8 mouse cellular contexts compared by ENCODE assay signal in the genomic region with DNA sequence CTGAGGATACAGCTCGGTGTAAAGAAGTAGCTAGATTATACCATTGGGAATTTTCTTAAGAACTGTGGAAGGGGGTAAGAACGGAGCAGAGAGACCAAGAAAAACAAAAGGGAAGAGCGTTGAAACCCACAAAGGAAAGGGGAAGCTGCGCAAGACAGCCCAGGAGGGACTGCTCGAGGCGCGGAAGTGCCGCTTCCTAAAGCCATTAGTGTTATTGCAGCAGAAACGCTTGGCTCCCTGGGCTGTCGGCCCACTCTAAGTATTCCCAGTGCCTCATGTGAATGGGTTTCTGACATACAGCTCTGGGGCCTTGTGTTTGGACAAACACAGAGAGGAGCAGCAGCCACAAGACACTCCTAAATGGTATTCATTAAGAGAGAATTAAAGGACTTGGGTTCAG.
DNase-seq lines count a peak whose midpoint lies in the region; ATAC-seq lines count a peak whose summit lies in the region.

No protein-coding gene starts in this region.

- H3K36me3 ChIP-seq in hindbrain, embryonic 14.5 days (replicated peaks; ENCODE audit: control insufficient read depth, insufficient read depth): no peaks in the 10 kb centered on the region
- no peaks in the 10 kb centered on the region for H3K36me3 ChIP-seq in hindbrain, embryonic 16.5 days (ENCODE audit: control insufficient read depth, insufficient read depth, low read length)
- H3K36me3 ChIP-seq in macrophage (ENCODE audit: inconsistent target): no peaks in the 10 kb centered on the region

- no peak for ATAC-seq in hindbrain, embryonic 14.5 days (ENCODE audit: low FRiP score)
- no peak for ATAC-seq in hindbrain, embryonic 16.5 days

- H3K27me3 ChIP-seq in hindbrain, embryonic 14.5 days (ENCODE audit: control insufficient read depth, insufficient read depth, low read length): no peaks in the 10 kb centered on the region
- no peaks in the 10 kb centered on the region for H3K27me3 ChIP-seq in hindbrain, embryonic 16.5 days (replicated peaks; ENCODE audit: control insufficient read depth, insufficient read depth, low read length)

- no peaks in the 10 kb centered on the region for H3K9me3 ChIP-seq in hindbrain, embryonic 14.5 days (ENCODE audit: control insufficient read depth, low read length)
- H3K9me3 ChIP-seq in hindbrain, embryonic 16.5 days (ENCODE audit: control insufficient read depth, low read length): no peaks in the 10 kb centered on the region

- H3K4me3 ChIP-seq in hindbrain, embryonic 14.5 days (replicated peaks; ENCODE audit: low read length): no peak overlapping the region
- H3K4me3 ChIP-seq in hindbrain, embryonic 16.5 days (ENCODE audit: low read length): no peak overlapping the region
- H3K4me3 ChIP-seq in brown adipose tissue, adult 24 weeks (ENCODE audit: insufficient read depth, low read depth, low read length): no peak overlapping the region
- no peak overlapping the region for H3K4me3 ChIP-seq in macrophage (ENCODE audit: inconsistent target)

- H3K27ac ChIP-seq in hindbrain, embryonic 14.5 days: 0 out of 2 replicates have a peak overlapping the region, but pooled peaks have one; percentile 4
- H3K27ac ChIP-seq in hindbrain, embryonic 16.5 days (ENCODE audit: low read depth, low read length): no peak overlapping the region
- peak overlapping the region; percentile 97 for H3K27ac ChIP-seq in brown adipose tissue, adult 24 weeks (replicated peaks; ENCODE audit: low read depth, low read length)
- H3K27ac ChIP-seq in macrophage: peak overlapping the region; percentile 89

- no peaks in the 10 kb centered on the region for H3K79me2 ChIP-seq in macrophage (ENCODE audit: inconsistent target)

- H3K4me1 ChIP-seq in hindbrain, embryonic 14.5 days (replicated peaks; ENCODE audit: control insufficient read depth, insufficient read depth, low read length): peaks cover 17% of the 10 kb centered on the region
- H3K4me1 ChIP-seq in hindbrain, embryonic 16.5 days (ENCODE audit: control insufficient read depth, insufficient read depth, low read depth, low read length): peaks cover 29% of the 10 kb centered on the region
- H3K4me1 ChIP-seq in brown adipose tissue, adult 24 weeks (ENCODE audit: control insufficient read depth, insufficient read depth, insufficient read length, low read length): peaks cover 41% of the 10 kb centered on the region

- no peak overlapping the region for H3K4me2 ChIP-seq in hindbrain, embryonic 14.5 days (replicated peaks)
- H3K4me2 ChIP-seq in hindbrain, embryonic 16.5 days (ENCODE audit: low read length): no peak overlapping the region

- DNase-seq in hindbrain, embryonic 14.5 days (ENCODE audit: low spot score): no peak
- peak; percentile 47 for DNase-seq in heart, postnatal 4 days
- no peak for DNase-seq in cerebellum, adult 11 months
- no peak for DNase-seq in thymus, postnatal 0 days (ENCODE audit: low spot score)
- DNase-seq in right cerebral cortex, postnatal 10 days (ENCODE audit: low spot score in 2 of 2): no peak

- WGBS in hindbrain, embryonic 14.5 days: 74% methylated on average over 10 of the region's 10 CpGs
- 69% methylated on average over 10 of the region's 10 CpGs for WGBS in hindbrain, embryonic 16.5 days
- 2% methylated on average over 10 of the region's 10 CpGs for WGBS in macrophage (ENCODE audit: missing documents)

- H3K9ac ChIP-seq in hindbrain, embryonic 14.5 days: no peak overlapping the region
- H3K9ac ChIP-seq in hindbrain, embryonic 16.5 days (ENCODE audit: low read depth, low read length): no peak overlapping the region
